Mouse (Mus musculus): ENCODE data around the gene Rpl9-ps6. TPM values are rescaled to one million over a fixed set of nuclear protein-coding genes. Genes with fewer than 3 reads are reported as not detected.
A peak's percentile ranks its signal among the peaks of the same experiment; 100 is the strongest.

The Rpl9-ps6 gene
- polyA plus RNA-seq (2015; fragmentation: Nextera tagmentation; extraction: Ambion mirVana), result 47.4 and 51.5 TPM in 2 replicates

DNA sequence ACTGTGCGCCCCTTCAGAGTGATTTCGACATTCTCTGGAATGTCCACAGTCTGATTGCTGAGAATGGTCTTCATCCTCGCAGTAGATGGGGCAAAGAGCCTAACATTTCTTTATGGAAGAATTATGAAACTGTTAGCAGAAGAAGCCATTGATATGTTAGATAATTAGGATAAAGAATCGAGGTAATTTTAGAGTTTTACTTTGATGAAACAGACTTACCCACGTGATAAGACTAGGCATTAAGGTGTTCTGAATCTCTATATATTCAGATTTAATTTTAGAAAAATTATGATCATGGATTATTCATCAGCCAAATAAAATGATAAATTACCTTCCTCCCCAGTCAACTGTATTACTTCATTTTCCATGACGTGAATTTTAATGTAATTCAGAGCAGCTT is at the start of gene Rpl9-ps6:
TSS of gene Rpl9-ps6 (minus strand) at position 101 of the 400 bp plus-strand sequence.
- ATAC-seq (replicated peaks), result no peak
- Histone ChIP-seq H3K27ac (no peak within 1 kb of the TSS), H3K9ac (no peak within 1 kb of the TSS), H3K4me2 (no peak within 1 kb of the TSS), H3K4me3 (no peak within 1 kb of the TSS), H3K9me3 (no peaks in the 10 kb centered on the region), H3K4me1 (no peaks in the 10 kb centered on the region), H3K36me3 (replicated peaks) (no peaks in the 10 kb centered on the region), H3K27me3 (replicated peaks) (no peaks in the 10 kb centered on the region)
- WGBS, result 77% methylated on average over 6 of the region's 6 CpGs

DNA sequence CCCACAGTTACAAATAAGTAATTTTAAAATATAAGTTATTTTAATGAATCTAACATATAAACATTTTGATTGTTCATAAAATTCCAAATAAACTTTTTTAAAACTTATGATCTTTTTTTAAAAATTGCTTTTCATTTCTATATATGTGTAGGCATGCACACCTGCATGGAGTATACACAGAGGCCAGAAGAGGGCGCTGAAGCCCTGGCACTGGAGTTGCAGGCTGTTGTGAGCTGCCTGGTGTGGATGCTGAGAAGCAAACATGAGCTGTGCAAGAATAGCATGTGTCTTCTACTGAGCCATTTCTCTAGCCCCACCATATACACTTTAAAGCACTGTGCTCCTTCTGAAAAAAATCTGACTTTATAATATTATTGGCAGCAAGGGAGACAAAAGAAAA is 46.1 kb upstream of the Rpl9-ps6 start:
- no peaks in the 10 kb centered on the region for H3K9me3 ChIP-seq
- no peak overlapping the region for H3K9ac ChIP-seq
- H3K4me3 ChIP-seq, result no peak overlapping the region
- H3K4me1 ChIP-seq, result no peaks in the 10 kb centered on the region
- H3K27me3 ChIP-seq (replicated peaks), result no peaks in the 10 kb centered on the region
- 40% methylated on average over 1 of the region's 1 CpGs for WGBS
- ATAC-seq (replicated peaks), result no peak
- no peak overlapping the region for H3K27ac ChIP-seq
- H3K4me2 ChIP-seq, result no peak overlapping the region
- peaks cover 30% of the 10 kb centered on the region; the same call in 1 of the 2 replicates for H3K36me3 ChIP-seq (replicated peaks)

DNA sequence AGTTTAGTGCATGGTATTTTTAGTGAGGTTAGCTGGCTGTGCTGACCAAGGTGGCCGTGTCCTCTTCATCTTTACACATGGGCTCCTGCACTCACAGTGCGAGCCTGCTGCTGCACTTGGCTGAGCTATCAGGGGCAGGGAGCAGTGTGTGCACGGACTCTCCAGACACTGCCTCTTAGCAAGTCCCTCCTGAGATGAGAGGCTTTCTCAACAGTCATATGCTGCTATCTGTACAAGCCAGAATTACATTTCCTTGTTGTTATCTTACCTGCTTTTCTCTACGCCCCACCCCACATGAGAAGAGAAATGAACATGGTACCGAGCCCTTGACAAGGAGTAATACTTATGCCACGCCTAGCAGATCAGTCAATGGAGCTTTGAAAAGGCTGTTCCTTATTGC is 44.6 kb upstream of the Rpl9-ps6 start:
- Histone ChIP-seq H3K27me3 (replicated peaks) (no peaks in the 10 kb centered on the region), H3K9ac (no peak overlapping the region), H3K27ac (no peak overlapping the region), H3K4me2 (no peak overlapping the region), H3K4me3 (no peak overlapping the region), H3K36me3 (replicated peaks) (peaks cover 30% of the 10 kb centered on the region; the same call in 1 of the 2 replicates), H3K4me1 (no peaks in the 10 kb centered on the region), H3K9me3 (no peaks in the 10 kb centered on the region)
- 96% methylated on average over 6 of the region's 6 CpGs for WGBS
- ATAC-seq (replicated peaks), result no peak

DNA sequence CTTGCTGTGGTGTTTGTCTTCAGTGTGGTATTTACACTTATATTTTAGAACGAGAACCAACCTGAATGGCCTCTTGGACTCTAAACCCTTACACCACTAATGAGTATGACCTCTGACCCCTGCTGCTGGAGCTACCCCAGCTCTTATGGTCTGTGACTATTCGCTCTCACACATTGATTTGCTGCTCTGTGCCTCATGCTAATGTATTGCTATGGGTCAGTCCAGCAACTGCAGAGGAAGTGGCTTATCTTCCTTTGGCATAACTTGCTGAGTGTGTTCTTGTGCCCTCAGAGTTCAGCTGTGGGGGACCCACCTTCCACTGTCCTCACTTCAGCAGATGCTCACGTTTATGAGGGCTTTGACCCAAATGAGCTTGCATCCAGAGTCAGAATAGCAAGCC is 43.9 kb upstream of the Rpl9-ps6 start:
- Histone ChIP-seq H3K4me3 (no peak overlapping the region), H3K9ac (no peak overlapping the region), H3K27ac (no peak overlapping the region), H3K4me1 (no peaks in the 10 kb centered on the region), H3K4me2 (no peak overlapping the region), H3K9me3 (no peaks in the 10 kb centered on the region), H3K27me3 (replicated peaks) (no peaks in the 10 kb centered on the region), H3K36me3 (replicated peaks) (peaks cover 23% of the 10 kb centered on the region; the same call in 1 of the 2 replicates)
- WGBS, result 87% methylated on average over 3 of the region's 3 CpGs
- ATAC-seq (replicated peaks), result no peak

DNA sequence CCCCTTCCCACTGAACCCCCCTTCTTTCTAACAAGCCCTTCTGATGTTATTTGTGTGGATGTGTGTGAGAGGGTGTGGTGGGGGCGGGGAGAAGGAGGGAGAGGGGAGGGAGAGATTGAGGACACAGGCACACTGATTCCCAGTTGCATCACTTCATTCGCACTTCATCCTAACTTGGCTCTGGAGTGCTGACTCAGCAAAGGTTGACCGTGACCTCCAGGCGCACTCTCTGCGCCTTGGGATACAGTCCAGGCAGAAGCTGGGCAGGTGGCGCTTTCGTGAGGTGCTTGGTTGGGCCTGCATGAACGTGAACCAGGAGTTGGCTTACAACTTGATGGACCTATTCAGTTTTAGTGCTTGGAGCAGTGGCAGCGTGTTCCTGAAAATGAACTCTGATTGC is 41.1 kb upstream of the Rpl9-ps6 start:
- Histone ChIP-seq H3K9me3 (no peaks in the 10 kb centered on the region), H3K4me3 (no peak overlapping the region), H3K27ac (no peak overlapping the region), H3K36me3 (replicated peaks) (peaks cover 10% of the 10 kb centered on the region; the same call in 1 of the 2 replicates), H3K4me1 (no peaks in the 10 kb centered on the region), H3K27me3 (replicated peaks) (no peaks in the 10 kb centered on the region), H3K9ac (no peak overlapping the region), H3K4me2 (no peak overlapping the region)
- ATAC-seq (replicated peaks), result no peak
- 90% methylated on average over 9 of the region's 9 CpGs for WGBS

DNA sequence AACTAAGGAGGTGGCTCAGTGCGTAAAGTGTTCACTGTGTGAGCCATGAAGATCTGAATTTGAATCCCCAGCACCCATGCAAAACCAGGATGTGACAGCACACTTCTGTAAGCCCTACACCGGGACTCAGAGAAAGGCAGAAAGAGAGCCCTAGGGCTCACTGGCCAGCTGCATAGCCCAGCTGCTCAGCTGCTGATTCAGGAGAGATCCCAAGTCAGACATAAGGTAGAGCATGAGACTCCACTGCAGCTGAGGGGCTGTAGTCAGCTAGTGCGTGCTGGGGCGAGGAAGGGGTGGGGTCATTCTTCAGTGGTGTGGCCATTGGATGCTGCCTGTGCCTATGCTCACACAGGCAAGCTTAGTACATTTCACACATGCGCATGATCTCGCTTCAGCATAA is 40.7 kb upstream of the Rpl9-ps6 start:
- Histone ChIP-seq H3K9me3 (no peaks in the 10 kb centered on the region), H3K27ac (no peak overlapping the region), H3K4me3 (no peak overlapping the region), H3K4me1 (no peaks in the 10 kb centered on the region), H3K4me2 (no peak overlapping the region), H3K9ac (no peak overlapping the region), H3K27me3 (replicated peaks) (no peaks in the 10 kb centered on the region), H3K36me3 (replicated peaks) (peaks cover 8% of the 10 kb centered on the region; the same call in 1 of the 2 replicates)
- no peak for ATAC-seq (replicated peaks)
- 90% methylated on average over 6 of the region's 6 CpGs for whole genome bisulfite sequencing

DNA sequence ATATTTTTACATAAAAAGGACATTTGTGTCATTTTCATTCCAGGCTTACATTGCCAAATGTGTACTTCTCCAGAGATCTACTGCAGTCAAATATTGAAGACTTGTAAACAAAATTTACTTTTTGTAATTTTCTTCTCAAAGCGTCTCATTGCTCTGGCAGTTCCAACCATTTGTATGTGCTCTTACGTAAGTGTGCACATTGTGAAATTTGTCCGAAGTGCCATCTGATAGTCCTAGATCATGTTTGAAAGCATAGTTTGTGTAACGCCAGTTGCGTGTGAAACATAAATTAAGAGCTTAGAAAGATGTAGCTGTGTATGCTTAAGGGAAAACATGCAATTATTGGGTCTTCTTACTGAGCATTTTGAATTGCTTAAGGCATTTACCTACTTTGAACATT is 40.1 kb upstream of the Rpl9-ps6 start:
- H3K4me3 ChIP-seq, result no peak overlapping the region
- no peak overlapping the region for H3K4me2 ChIP-seq
- no peak overlapping the region for H3K27ac ChIP-seq
- WGBS, result 93% methylated on average over 5 of the region's 5 CpGs
- no peaks in the 10 kb centered on the region for H3K4me1 ChIP-seq
- H3K9me3 ChIP-seq, result no peaks in the 10 kb centered on the region
- no peak overlapping the region for H3K9ac ChIP-seq
- ATAC-seq (replicated peaks), result no peak
- peaks cover 5% of the 10 kb centered on the region; the same call in 1 of the 2 replicates for H3K36me3 ChIP-seq (replicated peaks)
- no peaks in the 10 kb centered on the region for H3K27me3 ChIP-seq (replicated peaks)

DNA sequence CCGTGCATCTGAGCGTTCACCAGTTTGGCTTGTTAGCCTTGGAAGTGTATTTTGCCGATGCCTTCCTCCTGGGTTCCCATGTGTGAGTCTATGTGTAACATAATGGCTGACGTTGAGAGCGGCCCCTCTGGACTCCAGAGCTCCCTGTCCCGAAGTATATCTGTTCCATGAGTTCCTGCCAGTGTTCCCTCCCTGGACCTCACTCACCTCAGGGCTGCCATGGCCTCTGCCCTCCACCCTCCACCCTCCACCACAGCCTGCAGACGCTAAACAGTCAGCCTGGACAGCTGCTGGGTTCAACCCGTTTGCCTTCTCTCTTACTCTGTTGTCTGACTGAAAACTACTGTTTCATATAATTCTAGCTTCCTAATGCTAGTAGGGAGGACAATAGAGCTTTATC is 39.7 kb upstream of the Rpl9-ps6 start:
- no peaks in the 10 kb centered on the region for H3K9me3 ChIP-seq
- WGBS, result 84% methylated on average over 8 of the region's 8 CpGs
- no peak overlapping the region for H3K4me2 ChIP-seq

DNA sequence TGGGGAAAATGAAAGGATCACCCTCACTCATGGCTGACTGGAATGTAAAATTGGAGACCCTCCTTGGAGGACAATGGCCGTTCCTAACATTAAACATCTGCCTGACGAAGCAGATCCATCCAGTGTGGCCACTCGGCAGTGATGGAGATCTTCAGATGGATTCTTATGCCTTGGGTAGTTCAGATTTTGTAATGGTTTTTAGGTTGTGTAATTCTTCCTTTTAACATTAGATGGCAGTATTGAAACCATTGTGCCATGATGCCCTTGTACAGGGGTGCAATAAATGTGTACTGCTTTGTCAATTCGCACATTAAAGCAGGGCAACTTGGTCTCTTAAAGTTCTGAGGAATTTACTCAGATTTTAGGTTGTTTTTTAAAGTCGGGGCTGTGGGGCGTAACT is 35.0 kb upstream of the Rpl9-ps6 start:
- H3K27ac ChIP-seq, result no peak overlapping the region
- H3K27me3 ChIP-seq (replicated peaks), result no peaks in the 10 kb centered on the region
- H3K4me2 ChIP-seq, result no peak overlapping the region
- no peaks in the 10 kb centered on the region; the same call in 1 of the 2 replicates for H3K36me3 ChIP-seq (replicated peaks)
- no peaks in the 10 kb centered on the region for H3K9me3 ChIP-seq
- H3K9ac ChIP-seq, result no peak overlapping the region
- no peaks in the 10 kb centered on the region for H3K4me1 ChIP-seq
- ATAC-seq (replicated peaks), result 0 out of 2 replicates have a peak, but pooled peaks have one; percentile 37
- no peak overlapping the region for H3K4me3 ChIP-seq
- WGBS, result 86% methylated on average over 6 of the region's 6 CpGs

More for the DNA sequence above, 39.7 kb upstream of the Rpl9-ps6 start:
- Histone ChIP-seq H3K4me3 (no peak overlapping the region), H3K27ac (no peak overlapping the region), H3K27me3 (replicated peaks) (no peaks in the 10 kb centered on the region), H3K9ac (no peak overlapping the region), H3K4me1 (no peaks in the 10 kb centered on the region), H3K36me3 (replicated peaks) (0 out of 2 replicates have a peak, but pooled peaks cover 5% of the 10 kb centered on the region)
- no peak for ATAC-seq (replicated peaks)

DNA sequence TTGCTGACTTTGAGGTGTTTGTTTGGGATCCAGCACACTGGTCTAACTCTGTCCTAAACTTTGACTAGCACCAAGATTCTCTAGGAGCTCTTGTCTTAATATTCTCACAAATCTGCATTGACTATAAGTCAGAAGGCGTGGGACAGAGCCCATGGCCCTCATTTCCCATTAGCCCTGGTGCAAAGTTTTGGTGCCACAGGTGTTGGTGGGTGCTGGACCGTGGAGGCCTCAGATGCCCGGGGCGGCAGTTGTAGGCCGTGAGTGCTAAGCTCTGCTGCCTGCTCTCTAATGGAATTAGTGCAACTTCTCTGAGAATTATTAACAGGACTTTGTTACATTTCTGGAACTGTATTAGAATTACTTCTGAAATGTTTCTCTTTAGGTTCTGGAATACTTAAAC is 31.6 kb upstream of the Rpl9-ps6 start:
- no peaks in the 10 kb centered on the region for H3K27me3 ChIP-seq (replicated peaks)
- no peak overlapping the region for H3K27ac ChIP-seq
- H3K4me2 ChIP-seq, result no peak overlapping the region
- H3K4me1 ChIP-seq, result no peaks in the 10 kb centered on the region
- no peak for ATAC-seq (replicated peaks)
- WGBS, result 98% methylated on average over 5 of the region's 5 CpGs
- no peak overlapping the region for H3K9ac ChIP-seq
- H3K4me3 ChIP-seq, result no peak overlapping the region
- no peaks in the 10 kb centered on the region; the same call in 1 of the 2 replicates for H3K36me3 ChIP-seq (replicated peaks)
- H3K9me3 ChIP-seq, result no peaks in the 10 kb centered on the region

DNA sequence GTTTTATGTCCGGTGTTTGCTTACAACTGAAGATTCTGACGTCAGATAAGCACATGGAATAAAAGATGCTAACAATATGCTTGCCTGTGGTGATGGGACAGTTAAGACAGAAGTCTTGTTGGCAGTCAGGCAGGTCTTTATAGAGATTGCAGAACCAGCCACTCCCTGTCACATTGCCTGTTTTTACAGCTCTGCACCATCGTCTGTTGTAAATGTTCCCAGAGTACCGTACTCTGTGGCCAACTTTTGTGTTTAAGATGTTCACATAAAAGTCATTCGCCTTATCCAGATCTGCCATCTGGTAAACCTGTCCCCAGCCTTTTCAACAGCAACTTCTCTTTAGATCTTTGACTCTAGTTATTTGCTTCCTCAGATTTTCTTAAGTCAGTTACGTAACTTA is 31.0 kb upstream of the Rpl9-ps6 start:
- peaks cover 2% of the 10 kb centered on the region; the same call in 1 of the 2 replicates for H3K36me3 ChIP-seq (replicated peaks)

DNA sequence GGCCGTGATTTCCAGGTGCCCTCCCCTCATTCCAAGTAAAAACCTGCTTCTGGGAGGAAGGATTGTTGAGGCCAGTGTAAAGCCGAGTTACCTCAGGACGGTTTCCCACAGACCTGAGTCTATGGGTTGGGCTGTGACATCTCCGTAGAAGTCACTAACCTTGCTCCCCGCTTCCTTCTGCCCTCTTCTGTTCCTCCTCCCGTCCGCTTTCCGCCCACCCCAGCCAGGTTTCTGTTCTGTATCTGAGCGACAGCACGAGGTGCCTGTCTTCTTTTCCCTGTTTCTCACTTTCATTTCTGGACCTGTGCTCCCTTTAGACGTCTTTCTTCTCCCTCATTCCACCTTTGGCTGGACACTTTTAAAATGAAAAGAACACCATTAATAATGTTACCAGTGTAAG is 28.7 kb upstream of the Rpl9-ps6 start:
- Histone ChIP-seq H3K27ac (no peak overlapping the region), H3K9ac (no peak overlapping the region), H3K9me3 (no peaks in the 10 kb centered on the region), H3K4me2 (no peak overlapping the region), H3K4me3 (no peak overlapping the region), H3K36me3 (replicated peaks) (peaks cover 6% of the 10 kb centered on the region; the same call in 1 of the 2 replicates), H3K4me1 (no peaks in the 10 kb centered on the region), H3K27me3 (replicated peaks) (no peaks in the 10 kb centered on the region)
- 91% methylated on average over 11 of the region's 11 CpGs for WGBS
- ATAC-seq (replicated peaks), result no peak

More for the DNA sequence above, 31.0 kb upstream of the Rpl9-ps6 start:
- Histone ChIP-seq H3K9me3 (no peaks in the 10 kb centered on the region), H3K4me3 (no peak overlapping the region), H3K4me2 (no peak overlapping the region), H3K27me3 (replicated peaks) (no peaks in the 10 kb centered on the region), H3K4me1 (no peaks in the 10 kb centered on the region), H3K27ac (no peak overlapping the region), H3K9ac (no peak overlapping the region)
- WGBS, result 94% methylated on average over 6 of the region's 6 CpGs
- ATAC-seq (replicated peaks), result no peak

DNA sequence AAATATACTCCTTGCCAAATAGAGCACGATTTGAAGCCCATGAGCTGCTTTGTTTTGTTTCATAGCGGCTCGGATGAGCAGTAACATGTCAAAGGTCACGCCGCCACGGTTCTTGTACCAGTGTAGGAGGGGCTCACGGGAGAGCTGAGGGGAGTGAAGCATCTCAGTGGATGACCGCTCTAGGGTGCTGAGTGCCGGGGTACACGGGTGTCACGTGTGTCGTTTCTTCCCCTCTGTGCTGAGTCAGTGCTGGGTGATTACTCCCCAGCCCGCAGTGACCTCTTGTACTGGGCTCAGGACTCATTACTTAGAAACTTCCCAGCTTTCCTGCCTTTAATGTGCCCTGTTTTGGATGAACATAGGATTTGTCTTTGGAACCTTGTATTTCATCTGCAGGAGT is 28.2 kb upstream of the Rpl9-ps6 start:
- Histone ChIP-seq H3K9ac (no peak overlapping the region), H3K4me2 (no peak overlapping the region), H3K36me3 (replicated peaks) (peaks cover 6% of the 10 kb centered on the region; the same call in 1 of the 2 replicates), H3K27ac (no peak overlapping the region), H3K27me3 (replicated peaks) (no peaks in the 10 kb centered on the region), H3K9me3 (no peaks in the 10 kb centered on the region), H3K4me1 (no peaks in the 10 kb centered on the region), H3K4me3 (no peak overlapping the region)
- ATAC-seq (replicated peaks), result no peak
- WGBS, result 90% methylated on average over 13 of the region's 13 CpGs

Measured in midbrain, embryonic 15.5 days (tissue).